Mouse (Mus musculus): ENCODE measurements around the gene Pspc1.

DNA sequence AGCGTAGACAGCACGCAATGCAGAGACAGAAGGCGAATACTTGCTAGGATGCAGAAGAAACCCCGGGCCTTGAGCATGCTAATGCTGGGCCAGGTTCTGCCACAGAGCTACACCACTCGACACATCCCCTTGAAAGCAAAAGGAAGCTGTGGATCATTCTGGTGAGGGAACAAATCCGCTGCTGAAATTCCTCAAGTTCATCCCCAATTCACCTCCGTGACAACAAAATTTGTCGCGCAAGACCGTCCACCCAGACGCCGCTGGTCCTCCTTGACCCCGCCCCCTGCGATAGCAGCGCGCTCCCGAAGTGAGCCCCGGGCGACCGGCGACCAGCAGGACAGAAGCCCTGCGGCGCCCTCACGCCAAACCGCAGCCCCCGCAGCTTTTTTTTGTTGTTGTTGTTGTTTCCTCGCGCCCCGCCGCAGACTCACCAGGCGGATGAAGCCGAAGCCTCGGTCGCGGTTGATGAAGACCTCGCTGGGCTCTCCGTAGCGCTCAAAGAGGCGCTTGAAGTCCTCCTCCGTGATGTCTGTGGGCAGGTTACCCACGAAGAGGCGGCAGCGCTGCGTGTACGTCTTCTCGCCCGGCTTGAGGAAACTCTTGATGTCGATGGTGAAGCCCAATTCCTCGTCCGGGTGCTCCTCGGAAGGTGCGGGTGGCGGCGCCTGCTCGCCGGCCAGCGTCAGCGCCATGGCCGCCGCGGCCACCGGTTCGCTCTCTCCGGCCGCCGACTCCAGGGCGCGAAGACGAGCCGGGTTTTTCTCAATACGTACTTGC, 568 bp downstream of the Pspc1 start:
- no peak for TF ChIP-seq CTCF (IDR thresholded peaks at IDR 0.05)
- TF ChIP-seq EP300 (IDR thresholded peaks at IDR 0.05): no peak
